Mouse (Mus musculus) G1E (cell line): ENCODE measurements at regions not wholly inside any gene's neighbourhood (a gene's known extent, or its start where the extent isn't known, plus 50 kb on each side); places are given as distances from the start of the nearest gene placed in this dataset.

Experiments used
- CTCF ChIP-seq: IDR thresholded peaks from 2 replicates; pipeline ENCODE4 v1.5.1; 2012; ENCODE audit warnings: low read depth, low read length, inconsistent platforms, mixed read lengths
- GATA1 ChIP-seq: IDR thresholded peaks from 2 replicates; pipeline ENCODE4 v1.6.1; 2012; ENCODE audit warnings: borderline replicate concordance, low read length, inconsistent platforms, mixed read lengths
- GATA2 ChIP-seq: IDR thresholded peaks from 2 replicates; pipeline ENCODE4 v1.6.1; 2012; ENCODE audit warnings: low read depth, low read length, inconsistent platforms, borderline replicate concordance
- POLR2AphosphoS5 ChIP-seq: IDR thresholded peaks from 2 replicates; pipeline ENCODE4 v1.6.1; 2012; ENCODE audit warnings: low read depth, low read length, inconsistent platforms; ENCODE audit not compliant: insufficient replicate concordance

DNA sequence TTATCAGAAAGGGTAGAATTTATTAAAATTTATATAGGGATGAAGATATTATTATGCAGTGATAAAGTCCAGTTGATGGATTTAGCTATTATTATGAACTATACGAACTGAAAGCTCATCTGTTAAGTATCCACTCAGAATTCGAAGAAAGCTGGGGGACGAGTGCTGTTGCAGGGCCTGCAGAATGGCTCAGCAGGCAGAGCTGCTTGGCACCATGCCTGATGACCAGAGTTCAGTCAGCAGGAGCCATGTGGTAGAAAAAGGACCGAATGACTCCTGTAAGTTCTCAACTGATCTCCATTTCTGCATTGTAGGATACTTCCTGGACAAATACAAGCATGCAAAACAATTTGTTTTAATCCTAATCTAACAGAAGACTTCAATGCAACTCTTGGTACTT, 195.9 kb downstream of the Htr7 start:
- TF ChIP-seq GATA1 (no peak), CTCF (no peak), GATA2 (no peak), POLR2AphosphoS5 (no peak)
